Mouse (Mus musculus) spleen, postnatal 36 days (tissue): Measurements from ENCODE around the gene Dcdc2c.

Experiments used
- DNase-seq, 2 experiments: peaks; one replicate each; pipeline ENCODE4 v3.0.0; 2022; ENCODE audit warnings: low spot score in 2 of 2, mixed read lengths in 1 of 2

The Dcdc2c gene

DNA sequence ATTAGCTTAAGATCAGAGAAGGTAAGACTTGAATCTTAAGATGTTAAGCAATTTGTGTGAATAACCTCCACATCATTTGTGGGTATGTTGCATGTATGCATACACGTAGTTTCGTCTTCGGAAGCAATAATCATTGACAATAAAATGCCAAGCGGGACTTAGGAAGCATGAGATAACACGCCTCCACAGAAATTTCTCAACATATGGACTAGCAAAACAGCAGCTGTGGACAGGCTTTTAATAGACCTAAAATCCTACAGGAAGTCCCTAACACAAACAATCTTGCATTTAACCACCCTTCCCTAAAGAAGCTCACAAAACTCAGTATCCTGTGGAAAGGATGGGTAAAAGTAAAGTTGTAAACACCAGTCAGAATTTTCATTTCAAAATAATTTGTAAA, 93.4 kb downstream of the Dcdc2c start:
- no peak for DNase-seq

DNA sequence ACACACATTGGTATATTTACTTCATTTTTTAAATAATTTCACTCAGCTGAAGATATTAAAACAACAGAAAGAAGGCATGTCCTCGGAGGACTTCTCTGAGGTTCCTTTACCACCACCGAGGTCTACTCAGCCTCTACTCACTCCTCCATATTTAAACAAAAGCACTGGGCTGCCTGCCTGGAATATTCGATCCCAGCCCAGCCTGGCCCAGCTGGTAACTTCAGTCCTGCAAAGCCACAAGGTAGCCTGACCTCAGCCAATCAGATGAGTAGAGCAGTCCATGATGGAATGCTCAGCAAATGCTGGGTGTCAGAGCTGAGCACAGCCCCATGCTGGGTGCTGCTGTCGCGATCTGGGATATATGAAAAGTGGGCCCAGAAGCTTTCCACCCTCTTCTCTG, 115.7 kb downstream of the Dcdc2c start:
- no peak for DNase-seq

DNA sequence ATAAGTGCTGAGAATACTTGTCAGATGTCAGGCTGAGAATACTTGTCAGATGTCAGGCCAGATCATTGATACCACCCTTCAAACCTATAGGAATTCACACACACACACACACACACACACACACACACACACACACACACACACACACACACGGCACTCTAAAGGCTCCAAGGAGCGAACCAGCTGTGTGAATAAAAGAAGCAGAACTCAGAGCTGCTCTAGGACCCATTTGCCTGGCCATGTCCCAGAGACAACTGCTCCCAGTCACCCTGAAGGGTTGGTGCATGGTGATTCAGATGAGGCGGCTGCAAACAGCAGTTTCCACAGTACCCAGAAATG, 119.5 kb downstream of the Dcdc2c start:
- DNase-seq: no peak

DNA sequence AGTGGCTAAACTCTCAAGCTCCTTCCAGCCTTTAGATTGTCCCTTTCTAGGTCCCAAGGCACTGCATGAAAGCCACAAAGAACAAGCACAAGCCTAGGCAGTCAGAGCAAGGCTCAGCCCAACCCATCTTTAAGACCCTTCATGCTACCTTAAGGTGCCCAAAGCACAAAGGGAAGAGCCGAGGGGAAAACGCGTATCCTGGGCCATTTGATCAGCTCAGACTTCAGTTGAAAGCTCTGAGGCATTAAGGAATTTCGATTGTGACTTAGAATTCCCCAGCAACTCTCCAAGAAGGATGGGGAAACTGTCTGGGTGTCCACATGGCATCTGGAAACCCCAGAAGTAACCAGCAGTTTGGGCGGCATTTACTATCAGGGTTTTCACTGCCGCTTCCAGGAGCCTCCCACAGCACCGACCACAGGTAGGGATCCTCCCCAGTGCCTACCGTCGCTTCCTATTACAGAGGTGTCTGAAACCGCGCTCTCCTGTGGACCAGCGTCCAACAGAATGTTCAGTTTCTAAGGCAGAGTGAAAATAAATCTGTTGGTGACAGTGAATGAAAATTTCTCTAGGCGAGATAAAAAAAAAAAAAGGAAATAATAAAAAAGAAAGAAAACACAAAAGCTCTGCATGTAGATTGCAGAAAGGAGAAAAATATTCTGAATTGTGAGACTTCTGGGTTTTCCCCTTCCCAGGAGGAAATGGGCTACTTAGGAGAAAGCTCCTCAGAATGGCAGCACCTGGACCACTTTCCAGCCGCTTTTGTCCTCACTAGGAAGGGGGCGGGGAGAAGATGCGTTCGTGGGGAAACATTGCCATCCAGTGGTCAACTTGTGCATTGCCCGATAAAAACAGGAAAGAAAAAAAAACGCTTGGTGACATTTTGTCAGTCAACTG, 120.1 kb downstream of the Dcdc2c start:
- DNase-seq: no peak

DNA sequence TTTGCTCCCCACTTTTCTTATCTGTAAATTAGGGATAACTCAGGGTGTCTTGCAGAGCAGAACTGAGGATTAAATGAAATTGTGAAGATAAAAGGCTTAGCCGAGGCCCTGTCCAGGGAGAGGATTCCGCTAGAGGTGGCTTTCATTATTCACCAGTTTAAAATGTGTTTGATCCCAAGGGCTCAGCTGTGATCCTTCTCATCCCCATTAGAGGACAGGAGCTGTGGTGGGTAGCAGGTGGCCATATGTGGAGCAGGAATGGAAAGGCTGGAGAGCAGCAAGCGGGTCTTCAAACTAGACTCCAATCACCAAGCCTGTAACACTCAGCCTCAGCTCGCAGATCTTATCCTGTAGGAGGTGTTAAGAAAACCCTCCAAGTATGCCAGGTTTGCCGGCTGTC, 122.3 kb downstream of the Dcdc2c start:
- no peak for DNase-seq

DNA sequence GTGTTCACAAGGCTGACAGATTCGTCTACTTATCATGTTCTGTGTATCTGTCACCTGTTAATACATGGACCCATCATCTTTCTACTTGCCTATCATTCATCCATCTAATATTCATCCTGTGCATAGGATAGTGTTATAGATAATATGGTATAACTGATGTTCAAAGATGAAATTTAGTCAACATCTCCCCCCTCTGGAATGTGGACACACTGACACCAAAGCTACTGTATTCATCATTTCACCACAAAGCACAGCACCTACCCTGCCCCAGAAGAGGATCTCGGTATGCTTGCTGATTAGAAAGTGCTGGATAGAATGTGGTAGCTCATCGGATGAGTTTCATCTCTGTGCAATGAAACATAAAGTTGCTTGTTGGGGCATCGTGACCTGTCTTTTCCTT, 135.2 kb downstream of the Dcdc2c start:
- no peak for DNase-seq

DNA sequence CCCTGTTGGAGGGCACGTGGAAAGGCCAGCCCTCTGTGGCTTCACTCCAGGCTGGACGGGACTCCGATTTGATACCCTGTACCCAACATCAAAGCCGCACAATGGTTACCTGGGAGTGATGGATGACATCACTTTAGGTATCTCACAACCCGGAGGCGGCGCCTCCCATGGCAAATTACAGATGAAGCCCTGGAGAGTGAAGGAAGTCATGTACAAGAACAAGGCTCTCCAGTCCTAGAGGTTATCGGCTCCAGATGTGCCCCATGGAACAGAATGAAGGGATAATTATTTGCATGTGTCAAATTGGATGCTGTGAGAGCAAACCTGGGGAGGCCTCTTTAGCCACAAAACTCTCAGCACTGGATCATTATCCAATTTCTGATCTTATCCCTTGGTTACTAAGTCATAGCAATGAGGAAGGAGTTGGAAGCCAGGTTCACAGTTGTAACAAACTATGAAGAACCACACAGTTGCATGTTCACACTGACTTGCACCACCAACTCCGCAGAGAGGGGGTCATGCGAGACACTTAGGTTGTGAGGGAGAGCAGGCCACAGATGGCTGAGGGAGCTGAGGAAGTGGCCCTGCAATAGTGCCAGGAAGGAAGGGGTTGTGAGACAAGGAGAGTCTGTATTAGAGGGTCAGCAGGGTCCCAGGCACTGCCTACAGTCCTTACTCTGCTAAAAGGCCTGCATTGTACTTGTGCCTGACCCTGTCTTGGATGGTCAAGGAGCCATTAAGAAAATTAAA, 144.4 kb downstream of the Dcdc2c start:
- no peak for DNase-seq

DNA sequence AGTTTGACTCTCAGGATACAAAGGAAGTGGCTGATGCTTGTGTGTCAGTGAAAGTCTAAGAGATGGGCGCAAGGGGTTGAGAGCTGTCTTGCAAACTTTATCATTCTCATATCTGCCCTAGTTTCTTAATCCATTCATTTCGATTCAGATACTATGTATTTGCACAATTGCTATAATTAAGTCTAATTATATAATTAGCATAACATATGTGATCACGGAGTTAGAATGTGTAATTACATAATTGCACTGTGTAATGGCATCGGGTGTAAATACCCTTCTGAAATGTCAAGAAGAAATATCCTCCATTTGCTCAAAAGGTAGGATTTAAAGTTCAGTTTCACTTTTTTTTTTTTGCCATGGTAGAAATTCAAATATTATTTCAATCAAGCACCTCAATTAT, 149.9 kb downstream of the Dcdc2c start:
- DNase-seq: no peak

DNA sequence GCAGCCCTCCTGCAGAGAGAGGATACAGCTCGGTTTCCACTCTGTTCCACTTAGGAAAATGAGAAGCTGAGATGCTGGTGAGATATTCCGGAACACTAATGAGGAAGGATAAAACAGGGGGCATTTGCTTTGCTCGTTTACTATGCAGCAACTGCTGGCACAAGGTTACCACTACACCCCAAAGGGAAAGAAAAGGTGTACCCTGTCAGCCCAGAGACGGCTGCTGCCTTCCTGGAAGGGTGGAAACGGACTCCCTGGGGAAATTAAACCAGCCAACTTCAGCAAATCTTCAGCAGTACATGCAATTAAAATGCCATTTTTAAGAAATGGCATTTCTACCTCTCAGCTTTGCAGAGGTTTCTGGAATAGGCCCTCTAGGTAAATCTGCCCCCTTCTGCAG, 150.8 kb downstream of the Dcdc2c start:
- no peak for DNase-seq

DNA sequence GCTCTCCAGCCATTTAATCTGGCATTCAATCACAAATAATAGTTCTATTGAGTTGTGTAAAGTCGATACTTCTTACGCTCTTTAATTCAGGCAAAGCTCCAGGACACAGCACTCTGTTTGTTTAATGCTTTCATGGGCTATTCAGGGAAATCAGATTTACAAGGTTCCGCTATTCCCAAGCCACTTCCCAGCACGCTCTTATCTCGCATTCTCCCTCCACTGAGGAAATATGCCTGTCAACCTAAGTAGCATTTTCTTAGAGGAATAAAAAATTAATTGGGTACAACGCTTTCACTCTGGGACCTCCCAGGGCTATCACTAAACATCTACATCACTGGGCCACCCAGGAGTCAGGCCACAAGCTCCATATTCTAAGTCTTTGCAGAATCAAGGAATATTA, 160.1 kb downstream of the Dcdc2c start:
- no peak for DNase-seq
